Mouse (Mus musculus) layer of hippocampus, adult 9-10 months (tissue): ENCODE data around the gene Pdss2.
"Not testable (repeated sequence)": the region's sequence is repeated elsewhere in the genome, so short reads cannot be mapped to it uniquely, and the experiment has no call there.

Source experiments
- DNase-seq: peaks from one replicate; pipeline ENCODE4 v3.0.0; 2022; ENCODE audit warnings: low spot score

The Pdss2 gene

DNA sequence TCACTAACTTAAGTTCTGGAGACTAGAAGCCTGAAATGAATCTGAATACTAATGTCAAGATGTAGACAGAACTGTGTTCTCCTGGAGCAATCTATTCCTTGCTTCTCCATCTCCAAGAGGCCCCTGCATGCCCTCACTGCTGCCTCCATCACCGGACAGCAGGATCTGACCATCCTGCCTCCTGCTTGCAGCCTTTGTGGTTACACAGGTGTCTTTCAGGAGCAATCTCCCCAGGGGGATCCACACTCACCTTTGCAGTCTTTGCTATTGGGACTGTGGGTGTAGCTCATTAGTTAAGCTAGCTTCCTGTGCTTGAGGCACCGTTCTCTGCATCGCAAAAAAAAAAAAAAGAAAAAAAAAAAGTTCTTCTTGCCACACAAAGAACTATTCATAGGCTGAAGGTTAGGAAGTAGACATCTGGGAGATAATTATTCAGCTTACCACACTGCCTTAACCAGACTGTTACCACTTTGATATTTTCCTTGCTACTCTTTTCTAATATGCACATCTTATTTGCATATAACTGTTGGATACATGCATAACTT, 23.0 kb downstream of the Pdss2 start:
- DNase-seq: no peak

DNA sequence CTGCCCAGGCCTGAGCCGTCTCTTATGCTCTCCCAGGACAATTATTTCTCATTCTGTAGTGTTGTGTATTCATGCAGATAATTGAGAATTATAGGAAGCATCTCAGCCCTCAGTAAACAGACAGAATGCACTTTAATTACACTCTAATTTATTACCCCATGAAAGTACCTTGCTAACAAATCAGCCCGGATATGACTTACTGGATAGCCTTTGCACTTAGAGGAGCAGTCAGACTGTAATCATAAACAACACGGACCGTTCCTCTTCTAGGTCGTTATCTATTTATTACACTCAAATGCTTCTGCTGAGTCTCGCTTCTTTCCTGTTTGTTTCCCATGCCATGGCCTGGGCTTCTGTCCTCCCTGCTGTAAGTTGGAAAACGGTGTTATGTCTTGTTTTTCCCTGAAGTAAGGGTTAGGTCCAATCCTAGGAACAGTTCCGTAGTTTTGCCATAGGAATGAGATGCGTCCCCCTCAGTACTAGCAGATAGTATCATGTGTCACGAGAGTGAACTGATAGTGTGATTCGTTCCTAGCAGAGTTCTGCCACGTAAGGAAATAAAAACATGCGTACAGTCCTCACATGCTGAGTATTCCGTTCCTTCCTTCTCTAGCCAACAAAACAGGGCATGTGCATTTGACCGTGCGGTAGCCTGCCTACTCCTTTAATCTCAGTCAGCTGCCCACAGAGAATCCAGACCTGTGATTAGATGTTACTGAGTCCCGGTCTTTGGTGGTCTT, 24.3 kb downstream of the Pdss2 start:
- no peak for DNase-seq

DNA sequence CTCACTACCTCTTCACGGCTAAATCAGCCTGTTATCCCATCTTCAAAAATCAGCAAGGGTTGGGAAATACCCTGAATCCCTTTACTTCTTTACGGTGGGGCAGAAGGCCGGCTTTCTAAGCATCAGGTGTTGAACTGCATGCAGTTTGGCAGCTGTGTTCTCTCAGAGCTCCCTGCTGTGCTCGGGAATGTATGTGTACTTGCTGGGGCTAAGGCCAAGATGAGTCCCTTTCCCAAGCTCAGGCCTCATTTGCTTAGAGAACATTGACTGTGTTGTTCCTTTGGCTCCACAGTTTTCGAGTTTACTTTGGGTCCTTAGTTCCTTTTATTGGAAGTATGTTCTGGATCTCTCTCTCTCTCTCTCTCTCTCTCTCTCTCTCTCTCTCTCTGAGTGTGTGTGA, 26.7 kb downstream of the Pdss2 start:
- no peak for DNase-seq

DNA sequence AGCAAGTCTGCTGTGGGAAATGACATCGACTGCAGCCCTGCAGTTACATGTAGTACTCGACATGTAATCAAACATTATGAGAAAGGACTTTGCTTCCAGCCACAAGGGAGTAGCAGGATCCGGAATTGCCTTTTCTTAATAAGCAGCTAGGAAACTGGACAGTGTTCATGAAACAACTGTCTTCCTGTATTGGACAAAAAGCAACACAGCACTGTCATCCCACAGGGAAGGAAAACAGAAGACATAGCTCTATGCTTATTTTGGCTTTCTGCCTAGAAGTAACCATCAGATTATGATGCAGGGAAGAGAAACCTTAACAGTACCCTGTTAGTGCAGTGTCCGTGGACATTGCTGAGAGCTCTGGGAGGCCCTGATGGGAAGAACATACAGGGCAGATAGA, 31.0 kb downstream of the Pdss2 start:
- DNase-seq: no peak

DNA sequence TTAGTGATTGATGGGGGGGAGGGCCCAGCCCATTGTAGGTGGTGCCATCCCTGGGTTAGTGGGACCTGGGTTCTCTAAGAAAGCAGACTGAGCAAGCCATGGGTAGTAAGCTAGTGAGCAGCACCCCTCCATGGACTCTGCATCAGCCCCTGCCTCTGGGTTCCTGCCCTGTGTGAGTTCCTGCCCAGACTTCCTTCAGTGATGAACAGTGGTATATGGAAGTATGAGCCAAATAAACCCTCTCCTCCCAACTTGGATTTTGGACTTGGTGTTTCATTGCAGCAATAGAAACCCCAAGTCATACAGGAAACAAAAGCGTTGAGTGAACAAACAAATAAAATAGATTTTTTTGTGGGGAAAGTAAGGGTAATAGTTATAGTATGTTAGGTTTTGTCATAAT, 35.7 kb downstream of the Pdss2 start:
- DNase-seq: not testable (repeated sequence)

DNA sequence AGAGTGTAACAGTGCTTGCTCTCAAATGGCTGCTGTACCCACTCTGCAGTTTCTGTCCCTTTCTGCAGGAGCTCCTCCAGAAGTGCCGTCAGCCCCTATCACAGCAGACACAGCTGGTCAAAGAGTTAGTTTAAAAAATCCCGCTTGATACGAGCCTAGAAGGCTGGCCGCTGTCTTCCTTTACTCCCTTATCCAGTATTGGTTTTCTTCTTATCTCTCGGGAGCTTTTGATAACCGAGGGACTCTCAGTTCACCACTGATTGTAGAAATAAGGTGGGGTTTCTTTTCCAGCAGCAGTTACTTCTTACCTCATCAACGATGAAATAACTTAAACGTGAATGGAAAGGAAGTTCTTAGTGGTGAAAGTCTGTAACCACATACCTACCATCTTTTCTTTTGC, 36.2 kb downstream of the Pdss2 start:
- not testable (repeated sequence) for DNase-seq

DNA sequence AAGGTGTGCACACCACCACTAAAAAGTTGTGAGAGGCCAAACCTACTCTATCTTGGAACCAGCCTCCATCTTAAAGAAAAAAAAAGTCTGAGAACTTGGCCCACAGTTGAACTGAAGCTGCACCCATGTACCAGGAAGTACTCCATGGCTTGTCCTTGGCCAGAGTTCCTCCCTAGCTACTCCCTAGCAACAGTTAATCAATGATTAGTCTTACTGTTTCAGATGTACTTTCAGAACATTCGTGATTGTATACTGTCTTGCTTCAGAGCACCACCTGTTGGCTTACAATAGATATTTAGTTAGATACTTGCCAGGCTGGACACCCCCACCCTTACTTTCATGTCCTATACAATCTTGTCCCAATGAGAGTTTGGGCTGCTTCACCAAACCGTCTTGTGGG, 50.0 kb downstream of the Pdss2 start:
- no peak for DNase-seq

DNA sequence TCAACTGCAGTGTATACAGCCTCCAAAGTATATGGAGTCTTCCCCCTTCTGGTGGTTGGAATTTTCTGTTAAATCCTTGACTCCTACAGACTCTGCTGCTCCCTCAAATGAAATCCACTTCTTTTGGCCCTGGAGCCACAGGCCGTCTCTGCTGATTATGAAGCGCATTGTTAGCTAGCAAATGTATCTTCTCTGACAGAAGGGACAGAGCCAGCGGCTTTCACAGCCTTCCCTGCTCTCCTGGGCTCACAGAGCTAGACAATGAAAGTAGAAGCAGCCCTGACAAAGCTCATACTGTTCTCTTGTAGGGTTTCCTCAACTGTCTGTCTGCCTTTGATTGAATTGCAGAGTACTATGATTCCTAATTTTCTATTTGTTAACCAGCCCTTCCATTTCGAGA, 51.1 kb downstream of the Pdss2 start:
- DNase-seq: no peak

DNA sequence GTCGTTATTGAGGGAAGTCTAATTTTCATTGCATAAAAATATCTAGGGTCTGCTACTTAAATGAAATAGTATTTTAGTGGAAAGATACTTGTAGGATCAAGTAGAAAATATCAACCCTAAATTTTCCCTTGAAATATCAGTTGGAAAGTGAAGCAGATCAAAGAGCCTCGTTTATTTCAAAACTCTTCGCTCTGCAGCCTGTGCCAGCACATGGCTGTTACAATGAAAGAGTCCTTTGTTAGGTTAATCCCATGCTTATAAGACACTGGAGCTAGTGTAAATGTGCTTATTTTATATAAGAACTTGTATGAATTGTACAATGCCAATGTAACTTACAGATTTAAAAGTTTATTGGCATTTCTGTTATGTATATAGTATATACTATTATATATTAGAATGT, 51.8 kb downstream of the Pdss2 start:
- no peak for DNase-seq

DNA sequence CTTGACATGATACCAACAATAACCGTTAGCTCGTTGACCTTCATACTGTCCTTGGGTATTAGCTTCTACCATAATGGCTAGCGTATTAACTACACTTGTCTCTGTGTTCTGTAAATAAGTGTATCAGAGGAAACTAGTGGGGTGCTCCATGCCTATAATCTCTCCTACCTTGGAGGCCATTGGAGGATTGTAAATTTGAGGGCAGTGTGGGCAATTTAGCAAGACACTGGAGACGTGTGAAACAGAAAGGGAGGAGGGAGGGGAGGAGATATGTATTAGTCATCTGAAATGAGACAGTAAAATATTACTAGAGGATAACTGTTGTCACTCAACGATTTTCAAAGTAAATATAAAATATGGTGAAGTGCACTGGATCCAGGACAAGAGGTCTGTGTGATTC, 54.2 kb downstream of the Pdss2 start:
- DNase-seq: no peak

DNA sequence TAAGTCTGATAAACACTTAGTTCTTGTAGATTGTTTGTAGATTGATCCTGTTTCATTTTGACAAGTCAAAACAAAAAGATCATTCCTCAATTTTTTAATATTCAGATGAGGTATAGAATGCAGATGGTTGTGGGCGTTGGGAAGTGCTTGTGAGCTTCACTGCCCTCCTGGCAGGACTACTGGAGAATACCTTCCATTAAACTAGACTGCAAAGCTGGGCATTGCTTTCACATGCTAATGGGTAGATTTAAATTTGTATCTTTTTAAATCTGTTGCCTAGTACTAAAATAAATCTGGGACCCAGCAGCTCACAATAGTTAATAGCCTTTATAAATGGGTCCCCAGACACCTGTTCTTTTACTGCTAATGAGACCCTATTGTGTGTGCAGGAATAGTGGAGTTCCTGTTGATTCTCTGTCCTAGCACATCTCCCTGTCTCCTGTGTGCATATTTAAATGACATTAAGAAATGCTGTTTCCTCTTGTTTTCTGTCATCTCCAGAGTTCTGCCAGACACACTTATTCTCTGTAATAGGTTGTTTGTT, 54.9 kb downstream of the Pdss2 start:
- no peak for DNase-seq

DNA sequence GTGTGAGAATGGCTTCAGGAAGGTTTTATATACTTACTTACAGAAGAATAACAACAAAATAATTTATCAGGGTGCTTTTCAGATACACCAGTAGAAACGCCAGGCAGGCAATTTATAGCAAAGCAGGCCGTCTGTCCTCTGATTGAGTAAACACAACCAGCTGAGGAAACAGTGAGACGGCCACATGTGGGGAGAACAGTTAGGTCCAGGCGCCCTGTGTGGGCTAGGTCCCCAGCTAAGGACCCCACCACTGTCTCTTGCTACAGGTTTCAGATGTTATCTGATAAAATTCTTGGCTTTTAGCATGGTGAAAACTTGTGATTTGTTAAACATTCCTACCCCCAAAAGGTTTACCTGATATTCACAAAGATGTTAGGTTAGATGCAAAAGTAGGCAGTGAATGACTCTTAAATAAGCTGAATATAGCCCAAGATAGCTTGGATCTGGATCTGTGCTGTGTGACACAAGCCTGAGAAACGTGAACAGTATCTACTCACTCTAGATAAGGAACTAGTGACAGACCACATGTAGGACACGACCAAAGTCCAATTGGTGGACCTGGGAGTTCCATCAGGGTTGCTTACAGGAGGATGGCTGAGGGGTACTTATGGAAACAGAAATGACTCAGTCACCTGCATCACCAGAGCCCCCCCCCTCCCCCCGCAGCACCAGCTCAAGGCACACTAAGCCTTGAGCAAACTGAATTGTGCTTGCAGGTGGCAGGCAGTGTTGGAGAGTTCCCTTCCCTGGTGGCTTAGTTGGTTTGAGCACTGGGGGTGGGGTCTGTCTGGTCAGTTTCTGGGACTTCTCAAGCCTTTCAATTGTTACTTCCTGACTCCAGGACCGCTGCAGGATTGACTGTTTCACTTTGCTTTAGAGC, 56.2 kb downstream of the Pdss2 start:
- no peak for DNase-seq

DNA sequence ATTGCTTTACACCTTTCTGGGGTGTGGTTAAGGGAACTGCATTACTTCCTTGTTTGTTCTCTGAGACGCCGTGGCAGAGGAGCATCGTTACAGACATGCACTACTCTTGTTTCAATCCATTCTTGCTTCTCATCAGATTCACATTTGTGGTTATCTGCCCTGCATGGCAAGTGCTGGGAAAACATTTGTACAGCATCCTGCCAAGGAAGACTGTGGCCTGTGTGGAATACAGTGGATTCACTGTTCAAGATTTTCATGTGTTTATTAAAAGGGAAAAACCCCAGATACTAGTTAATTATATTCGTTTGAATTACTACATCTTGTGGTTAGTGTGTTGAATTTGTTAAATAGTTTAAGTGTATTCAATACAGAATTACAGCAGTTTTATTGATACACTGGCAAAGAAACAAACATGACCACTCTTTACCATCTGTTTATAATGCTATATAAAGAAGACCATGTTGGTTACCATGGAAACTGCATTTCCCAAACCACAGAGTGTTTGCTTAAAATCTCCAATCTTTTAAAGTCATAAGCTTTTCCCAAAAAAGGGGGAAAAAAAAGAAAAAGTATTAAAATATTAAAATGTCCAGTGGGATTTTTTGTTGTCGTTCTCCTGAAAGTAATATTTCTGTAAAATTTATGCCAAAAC, 58.5 kb downstream of the Pdss2 start:
- DNase-seq: no peak

DNA sequence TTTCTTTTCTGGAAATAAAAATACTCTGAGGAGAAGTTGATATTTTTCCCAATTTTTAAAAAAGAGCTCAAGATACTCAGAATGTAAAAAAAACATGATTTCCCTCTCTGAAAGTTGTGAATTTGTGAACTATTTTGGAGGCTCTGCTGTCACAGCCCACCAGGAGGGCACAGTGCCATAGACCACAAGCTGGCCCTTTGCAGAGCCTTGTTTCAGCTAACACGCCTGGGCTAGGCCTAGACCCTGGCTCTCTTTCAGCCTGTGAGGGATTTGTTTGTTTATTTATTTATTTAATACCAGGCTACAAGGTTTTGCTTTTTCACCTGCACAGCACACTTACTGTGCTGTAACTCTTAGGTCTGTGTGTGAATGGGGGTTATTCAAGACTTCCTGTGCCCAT, 64.3 kb downstream of the Pdss2 start:
- DNase-seq: no peak

DNA sequence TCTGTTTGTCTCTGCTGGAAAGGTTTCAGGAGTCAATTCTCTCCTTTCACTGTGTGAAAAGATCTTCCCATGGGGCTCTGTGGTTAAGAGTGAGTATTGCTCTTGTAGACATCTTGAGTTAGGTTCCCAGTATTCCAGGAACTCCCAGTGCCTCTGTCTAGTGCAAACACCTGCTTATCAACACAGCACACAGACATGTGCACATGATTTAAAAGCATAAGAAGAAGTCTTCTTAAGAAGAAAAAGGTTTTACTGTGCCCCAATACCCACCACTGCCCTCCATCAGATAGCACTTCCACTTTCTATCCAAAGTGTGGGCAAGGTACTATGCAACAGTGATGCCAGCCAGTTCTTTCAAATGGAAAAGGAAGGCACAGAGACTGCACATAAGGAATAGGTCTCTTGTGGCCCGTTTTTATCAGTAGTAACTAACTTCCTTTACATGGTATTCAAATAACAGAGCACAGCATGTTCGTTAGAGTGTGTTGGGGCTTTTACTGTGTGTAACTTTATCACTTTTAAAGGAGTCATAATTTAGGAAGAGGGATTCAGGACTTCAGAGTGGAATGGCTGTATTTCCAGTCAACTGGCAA, 69.4 kb downstream of the Pdss2 start:
- no peak for DNase-seq

DNA sequence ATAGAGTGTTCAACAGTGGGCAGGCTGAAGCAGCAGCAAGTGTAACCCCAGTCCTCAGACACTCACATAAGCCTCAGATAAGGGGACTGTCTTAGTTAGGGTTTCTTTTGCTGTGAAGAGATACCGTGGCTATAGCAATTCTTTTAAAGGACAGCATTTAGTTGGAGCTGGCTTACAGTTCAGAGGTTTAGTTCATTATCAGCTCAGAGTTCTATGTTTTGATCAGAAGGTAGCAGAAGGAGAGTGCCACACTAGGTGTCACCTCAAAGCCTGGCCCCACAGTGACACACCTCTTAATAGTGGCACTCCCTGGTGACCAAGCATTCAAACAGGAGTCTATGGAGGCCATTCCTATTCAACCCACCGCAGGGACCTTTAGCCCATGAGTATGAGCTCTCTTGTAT, 70.0 kb downstream of the Pdss2 start:
- no peak for DNase-seq

DNA sequence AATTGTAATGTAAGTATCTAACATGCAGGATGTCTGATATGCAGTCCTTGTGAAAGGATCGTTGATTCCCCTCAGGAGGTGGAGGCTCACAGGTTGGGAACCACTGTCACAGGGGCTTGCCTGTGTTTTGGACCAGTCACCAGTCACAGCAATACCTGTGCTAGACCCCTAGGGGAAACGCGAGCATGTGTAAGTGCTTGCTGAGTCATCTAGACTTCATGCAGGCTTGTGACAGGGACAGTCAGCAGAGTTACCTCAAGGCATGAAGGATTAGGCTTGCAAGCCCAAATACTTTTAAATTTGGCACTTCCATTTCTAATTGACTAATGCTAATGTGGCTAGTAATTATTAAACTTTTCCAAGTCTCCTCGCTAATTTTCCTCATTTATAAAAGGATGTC, 71.2 kb downstream of the Pdss2 start:
- DNase-seq: no peak

DNA sequence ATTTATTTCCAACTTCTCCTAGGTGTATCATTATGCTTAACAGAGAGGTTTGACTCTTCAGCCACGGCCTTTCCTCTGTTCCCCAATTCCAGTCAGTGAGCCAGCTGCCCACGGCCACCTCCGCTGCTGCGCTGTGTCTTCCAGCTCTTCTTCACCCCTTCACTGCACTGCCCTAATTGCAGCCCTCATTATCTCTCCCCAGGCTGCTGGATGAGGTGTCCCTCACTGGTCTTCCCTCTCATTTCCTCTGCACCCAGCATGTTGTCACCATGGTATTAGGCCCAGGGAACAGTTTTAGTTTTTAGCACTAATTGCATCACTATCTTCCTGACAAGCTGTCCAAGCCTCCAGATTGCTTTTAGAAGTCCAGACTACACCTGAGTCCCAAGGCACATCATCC, 73.0 kb downstream of the Pdss2 start:
- no peak for DNase-seq

DNA sequence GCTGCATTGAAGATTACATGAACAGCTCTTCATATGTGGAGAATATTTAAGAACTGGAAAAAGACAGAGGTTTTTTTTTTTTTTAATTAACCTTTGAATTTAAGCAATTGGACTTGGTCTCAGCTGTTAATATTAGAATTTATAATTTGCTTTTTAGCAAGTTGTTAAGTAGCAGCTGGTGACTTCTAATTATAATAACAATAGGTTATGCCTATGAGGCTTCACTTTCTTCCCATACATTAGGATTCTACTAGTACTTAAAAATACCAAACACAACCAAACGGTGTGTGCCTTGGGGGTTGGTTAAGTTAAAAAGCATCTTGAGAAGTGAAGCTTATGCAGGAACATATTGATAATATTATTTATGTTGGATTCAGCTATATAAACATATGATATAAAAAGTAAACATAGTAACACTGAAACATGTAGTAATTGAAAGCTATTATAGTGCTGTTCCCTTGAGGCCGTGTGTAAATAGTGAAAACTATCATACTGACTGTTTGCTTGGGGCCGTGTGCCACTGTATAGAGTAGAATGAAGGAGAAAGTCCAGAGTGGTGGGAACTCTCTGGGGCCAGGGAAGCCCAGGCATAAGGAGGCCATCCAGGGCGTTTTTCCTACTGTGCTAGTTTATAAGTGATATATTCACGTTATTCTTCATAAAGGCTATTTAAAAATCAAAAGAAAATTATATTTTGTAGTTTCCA, 87.0 kb downstream of the Pdss2 start:
- DNase-seq: no peak

DNA sequence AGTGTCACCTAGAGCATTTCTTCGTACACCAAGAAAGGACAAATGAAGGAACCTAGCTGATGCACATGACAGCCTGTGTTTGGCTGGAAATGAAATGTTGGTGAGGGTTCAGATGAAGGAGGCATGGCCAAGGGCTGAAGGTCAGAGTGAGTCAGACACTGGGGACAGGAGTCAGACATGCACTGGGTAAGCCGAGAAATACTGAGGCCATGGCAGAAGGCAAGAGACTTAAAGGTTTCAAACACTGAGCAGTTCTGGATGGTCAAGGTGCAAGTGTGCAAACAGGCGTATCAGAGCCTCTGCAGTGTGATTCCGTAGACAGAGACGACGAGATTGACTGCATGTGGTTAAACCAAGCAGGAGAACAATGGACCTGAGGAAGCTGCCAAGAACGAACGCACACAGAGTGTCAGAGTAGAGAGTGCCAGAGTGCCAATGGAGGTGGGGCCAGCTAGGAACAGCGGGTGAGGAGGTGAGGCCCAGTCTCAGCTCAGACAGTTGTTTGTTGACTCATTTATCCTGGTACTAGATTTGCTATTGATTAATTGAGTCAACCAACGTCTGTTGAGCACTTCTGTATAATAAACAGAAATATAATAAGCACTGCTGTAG, 89.6 kb downstream of the Pdss2 start:
- DNase-seq: no peak

DNA sequence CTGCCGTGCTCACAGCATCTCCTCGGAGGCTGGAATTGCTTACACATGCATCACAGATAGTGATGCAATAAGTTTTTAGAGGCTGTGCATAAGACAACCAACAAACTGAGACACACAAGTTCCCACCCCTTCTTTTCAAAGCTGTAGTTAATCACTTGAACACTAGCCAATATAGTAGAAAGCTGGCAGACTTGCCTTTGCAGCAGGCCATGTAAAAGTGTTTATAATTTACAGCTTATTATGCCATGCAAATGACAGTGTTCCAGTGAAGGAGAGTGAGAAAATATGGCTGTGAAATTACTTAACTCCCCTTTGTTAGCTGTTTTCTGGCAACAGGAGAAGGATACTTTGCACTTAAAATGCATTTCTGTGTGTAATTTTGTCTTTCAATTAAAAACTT, 90.9 kb downstream of the Pdss2 start:
- DNase-seq: no peak
